Mouse (Mus musculus): ENCODE data around the gene Glt6d1. TPM values are rescaled to one million over a fixed set of nuclear protein-coding genes. Genes with fewer than 3 reads are reported as not detected.

The Glt6d1 gene
- polyA plus RNA-seq, 1 experiment from 2014 or later: not detected

DNA sequence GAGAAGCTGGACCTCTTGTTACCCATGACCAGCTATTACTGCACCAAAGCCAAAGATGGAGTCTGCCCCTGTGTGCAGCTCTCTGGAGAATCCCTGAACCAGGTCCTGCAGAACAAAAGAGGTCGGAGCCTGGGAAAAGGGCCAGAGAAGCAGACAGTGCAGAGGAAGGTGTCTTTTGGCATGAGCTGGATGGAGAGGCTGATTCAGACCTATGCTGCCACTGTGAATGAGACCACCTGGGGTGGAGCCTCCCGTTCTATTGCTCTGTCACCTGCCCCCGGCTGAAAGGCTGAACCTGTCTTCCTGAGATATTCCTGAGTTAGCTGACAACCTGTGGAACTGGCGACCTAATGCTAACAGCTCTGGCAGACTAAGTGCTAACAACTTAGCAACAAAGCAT is 34.7 kb downstream of the Glt6d1 start:
- H3K4me2 ChIP-seq (ENCODE audit: low read length): no peak overlapping the region
- WGBS: 69% methylated on average over 4 of the region's 4 CpGs
- no peaks in the 10 kb centered on the region for H3K4me1 ChIP-seq (ENCODE audit: control insufficient read depth, insufficient read depth, low read depth, low read length)
- H3K27ac ChIP-seq (ENCODE audit: low read depth, low read length): no peak overlapping the region
- no peaks in the 10 kb centered on the region for H3K36me3 ChIP-seq (ENCODE audit: control insufficient read depth, insufficient read depth, low read length)
- no peak for ATAC-seq
- H3K9me3 ChIP-seq (ENCODE audit: control insufficient read depth, low read length): no peaks in the 10 kb centered on the region
- no peak overlapping the region for H3K4me3 ChIP-seq (ENCODE audit: low read length)
- H3K9ac ChIP-seq (ENCODE audit: low read depth, low read length): no peak overlapping the region
- H3K27me3 ChIP-seq (replicated peaks; ENCODE audit: control insufficient read depth, insufficient read depth, low read length): no peaks in the 10 kb centered on the region

DNA sequence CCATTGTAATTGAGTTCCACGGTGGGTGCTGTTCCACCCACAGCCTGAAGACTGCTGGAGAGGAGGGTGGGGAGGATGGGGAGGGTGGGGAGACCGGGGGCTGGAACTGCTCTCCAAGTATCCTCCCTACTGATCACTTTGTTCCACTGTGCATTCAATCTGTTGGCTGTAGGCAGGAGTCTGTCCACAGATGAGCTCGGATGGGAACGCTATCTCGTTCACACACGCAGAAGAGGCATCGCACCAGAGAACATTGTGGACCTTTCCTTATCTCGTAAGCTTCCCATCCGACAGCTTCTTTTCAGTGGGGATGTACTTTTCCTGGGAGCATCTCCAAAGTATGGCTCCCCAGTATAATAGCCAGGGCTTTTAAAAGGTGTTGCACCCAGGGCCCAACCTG is 36.6 kb downstream of the Glt6d1 start:
- Histone ChIP-seq H3K4me3 (ENCODE audit: low read length) (no peak overlapping the region), H3K4me1 (ENCODE audit: control insufficient read depth, insufficient read depth, low read depth, low read length) (no peaks in the 10 kb centered on the region), H3K4me2 (ENCODE audit: low read length) (no peak overlapping the region), H3K9ac (ENCODE audit: low read depth, low read length) (no peak overlapping the region), H3K36me3 (ENCODE audit: control insufficient read depth, insufficient read depth, low read length) (no peaks in the 10 kb centered on the region), H3K9me3 (ENCODE audit: control insufficient read depth, low read length) (no peaks in the 10 kb centered on the region), H3K27me3 (replicated peaks; ENCODE audit: control insufficient read depth, insufficient read depth, low read length) (no peaks in the 10 kb centered on the region), H3K27ac (ENCODE audit: low read depth, low read length) (no peak overlapping the region)
- 95% methylated on average over 9 of the region's 9 CpGs for WGBS
- no peak for ATAC-seq

DNA sequence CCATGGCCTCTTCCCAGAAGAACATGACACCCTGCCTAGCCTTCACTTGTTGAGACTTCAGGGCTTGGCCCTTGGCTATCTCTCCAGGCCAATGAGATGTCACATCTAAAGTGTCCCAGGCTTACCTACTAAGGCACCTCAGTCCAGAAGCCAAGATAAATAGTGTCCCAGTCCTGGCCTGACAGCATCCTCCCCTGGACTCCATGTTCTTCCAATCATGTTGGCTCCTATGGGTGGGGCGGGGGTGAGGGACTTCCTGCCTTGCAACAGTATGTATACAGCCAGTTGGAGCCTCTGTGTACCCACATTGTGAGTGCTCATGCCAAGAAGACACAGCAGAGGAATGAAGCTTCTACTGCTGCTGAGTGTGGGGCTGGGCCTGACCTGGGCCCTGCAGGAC is 38.9 kb downstream of the Glt6d1 start, which contains the start of gene Lcn11:
Gene Lcn11 (plus strand): TSS at position 301 of the 400 bp plus-strand sequence.
- WGBS: 88% methylated on average over 1 of the region's 1 CpGs
- Histone ChIP-seq H3K4me2 (ENCODE audit: low read length) (no peak within 1 kb of the TSS), H3K9ac (ENCODE audit: low read depth, low read length) (no peak within 1 kb of the TSS), H3K36me3 (ENCODE audit: control insufficient read depth, insufficient read depth, low read length) (no peaks in the 10 kb centered on the region), H3K4me3 (ENCODE audit: low read length) (no peak within 1 kb of the TSS), H3K27ac (ENCODE audit: low read depth, low read length) (no peak within 1 kb of the TSS), H3K27me3 (replicated peaks; ENCODE audit: control insufficient read depth, insufficient read depth, low read length) (no peaks in the 10 kb centered on the region), H3K4me1 (ENCODE audit: control insufficient read depth, insufficient read depth, low read depth, low read length) (no peaks in the 10 kb centered on the region), H3K9me3 (ENCODE audit: control insufficient read depth, low read length) (no peaks in the 10 kb centered on the region)
- no peak for ATAC-seq

DNA sequence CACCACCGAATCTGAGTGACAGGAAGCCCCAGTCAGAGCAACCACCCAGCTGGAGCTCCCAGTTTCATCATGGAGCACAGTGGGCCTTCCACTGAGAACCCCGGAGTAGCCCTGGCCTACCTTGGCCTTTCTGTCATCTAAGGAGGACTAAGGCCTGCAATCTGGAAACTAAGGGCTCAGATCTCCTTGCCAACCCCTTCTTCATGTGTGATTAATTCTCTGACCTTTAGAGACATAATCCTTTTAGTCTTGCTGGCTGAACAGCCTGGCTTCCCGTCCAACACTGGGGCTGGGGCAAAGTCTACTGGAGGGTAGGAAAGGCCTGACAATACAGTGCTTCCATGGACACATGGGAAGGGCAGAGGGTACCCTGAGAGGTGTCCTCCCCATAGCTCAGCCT is 39.7 kb downstream of the Glt6d1 start:
- no peaks in the 10 kb centered on the region for H3K9me3 ChIP-seq (ENCODE audit: control insufficient read depth, low read length)
- H3K4me2 ChIP-seq (ENCODE audit: low read length): no peak overlapping the region
- no peak for ATAC-seq
- WGBS: 76% methylated on average over 3 of the region's 3 CpGs
- H3K27me3 ChIP-seq (replicated peaks; ENCODE audit: control insufficient read depth, insufficient read depth, low read length): no peaks in the 10 kb centered on the region
- no peak overlapping the region for H3K27ac ChIP-seq (ENCODE audit: low read depth, low read length)
- H3K9ac ChIP-seq (ENCODE audit: low read depth, low read length): no peak overlapping the region
- H3K4me1 ChIP-seq (ENCODE audit: control insufficient read depth, insufficient read depth, low read depth, low read length): no peaks in the 10 kb centered on the region
- H3K36me3 ChIP-seq (ENCODE audit: control insufficient read depth, insufficient read depth, low read length): no peaks in the 10 kb centered on the region
- no peak overlapping the region for H3K4me3 ChIP-seq (ENCODE audit: low read length)

DNA sequence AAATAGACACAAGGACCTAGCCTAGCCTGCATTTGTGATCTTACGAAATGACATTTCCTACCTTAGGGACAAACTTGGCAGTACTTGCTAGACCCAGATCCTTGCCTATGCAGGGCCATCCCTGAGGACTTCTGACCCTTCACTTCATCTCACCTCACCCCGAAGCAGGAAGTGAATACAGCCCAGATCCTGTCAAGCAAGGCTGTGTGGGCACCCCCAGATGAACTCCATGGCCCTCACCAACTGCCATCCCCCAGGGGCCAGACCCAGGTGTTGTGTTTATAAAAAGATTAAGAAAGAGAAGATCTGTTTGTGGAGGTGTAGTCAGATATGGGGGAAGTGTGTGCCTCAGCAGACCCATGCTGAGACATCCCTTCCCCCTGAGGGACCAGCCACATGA is 41.0 kb downstream of the Glt6d1 start:
- no peaks in the 10 kb centered on the region for H3K9me3 ChIP-seq (ENCODE audit: control insufficient read depth, low read length)
- WGBS: 88% methylated on average over 2 of the region's 2 CpGs
- H3K27ac ChIP-seq (ENCODE audit: low read depth, low read length): no peak overlapping the region
- H3K9ac ChIP-seq (ENCODE audit: low read depth, low read length): no peak overlapping the region
- no peaks in the 10 kb centered on the region for H3K4me1 ChIP-seq (ENCODE audit: control insufficient read depth, insufficient read depth, low read depth, low read length)
- no peaks in the 10 kb centered on the region for H3K27me3 ChIP-seq (replicated peaks; ENCODE audit: control insufficient read depth, insufficient read depth, low read length)
- no peak overlapping the region for H3K4me2 ChIP-seq (ENCODE audit: low read length)
- no peak for ATAC-seq
- no peak overlapping the region for H3K4me3 ChIP-seq (ENCODE audit: low read length)
- H3K36me3 ChIP-seq (ENCODE audit: control insufficient read depth, insufficient read depth, low read length): no peaks in the 10 kb centered on the region

- Histone ChIP-seq H3K4me3 (ENCODE audit: low read length) (no peak overlapping the region), H3K9me3 (ENCODE audit: control insufficient read depth, low read length) (no peaks in the 10 kb centered on the region), H3K4me1 (ENCODE audit: control insufficient read depth, insufficient read depth, low read depth, low read length) (no peaks in the 10 kb centered on the region), H3K9ac (ENCODE audit: low read depth, low read length) (no peak overlapping the region), H3K27me3 (replicated peaks; ENCODE audit: control insufficient read depth, insufficient read depth, low read length) (no peaks in the 10 kb centered on the region), H3K4me2 (ENCODE audit: low read length) (no peak overlapping the region), H3K27ac (ENCODE audit: low read depth, low read length) (no peak overlapping the region), H3K36me3 (ENCODE audit: control insufficient read depth, insufficient read depth, low read length) (no peaks in the 10 kb centered on the region)
- no peak for ATAC-seq
- 96% methylated on average over 2 of the region's 2 CpGs for WGBS
Observed at GRCm38 (mm10) chr2:25773507-25773906, 42.1 kb downstream of the Glt6d1 start.

GRCm38 (mm10) chr2:25767764-25768163 is 47.9 kb downstream of the Glt6d1 start:
- H3K9ac ChIP-seq (ENCODE audit: low read depth, low read length): no peak overlapping the region
- H3K4me3 ChIP-seq (ENCODE audit: low read length): no peak overlapping the region
- no peak overlapping the region for H3K27ac ChIP-seq (ENCODE audit: low read depth, low read length)
- no peaks in the 10 kb centered on the region for H3K27me3 ChIP-seq (replicated peaks; ENCODE audit: control insufficient read depth, insufficient read depth, low read length)
- no peaks in the 10 kb centered on the region for H3K36me3 ChIP-seq (ENCODE audit: control insufficient read depth, insufficient read depth, low read length)
- 84% methylated on average over 4 of the region's 4 CpGs for WGBS
- H3K4me2 ChIP-seq (ENCODE audit: low read length): no peak overlapping the region
- no peaks in the 10 kb centered on the region for H3K9me3 ChIP-seq (ENCODE audit: control insufficient read depth, low read length)
- no peaks in the 10 kb centered on the region for H3K4me1 ChIP-seq (ENCODE audit: control insufficient read depth, insufficient read depth, low read depth, low read length)
- no peak for ATAC-seq

- Histone ChIP-seq H3K27ac (ENCODE audit: low read depth, low read length) (no peak within 1 kb of the TSS), H3K4me3 (ENCODE audit: low read length) (no peak within 1 kb of the TSS), H3K4me1 (ENCODE audit: control insufficient read depth, insufficient read depth, low read depth, low read length) (no peaks in the 10 kb centered on the region), H3K9me3 (ENCODE audit: control insufficient read depth, low read length) (no peaks in the 10 kb centered on the region), H3K27me3 (replicated peaks; ENCODE audit: control insufficient read depth, insufficient read depth, low read length) (no peaks in the 10 kb centered on the region), H3K9ac (ENCODE audit: low read depth, low read length) (no peak within 1 kb of the TSS), H3K36me3 (ENCODE audit: control insufficient read depth, insufficient read depth, low read length) (no peaks in the 10 kb centered on the region), H3K4me2 (ENCODE audit: low read length) (no peak within 1 kb of the TSS)
- 51% methylated on average over 2 of the region's 2 CpGs for WGBS
- ATAC-seq: no peak
Observed at GRCm38 (mm10) chr2:25765269-25765668, 50.4 kb downstream of the Glt6d1 start, which contains the start of gene Lcn3. Lcn3 (plus strand) TSS chr2:25765569.

DNA sequence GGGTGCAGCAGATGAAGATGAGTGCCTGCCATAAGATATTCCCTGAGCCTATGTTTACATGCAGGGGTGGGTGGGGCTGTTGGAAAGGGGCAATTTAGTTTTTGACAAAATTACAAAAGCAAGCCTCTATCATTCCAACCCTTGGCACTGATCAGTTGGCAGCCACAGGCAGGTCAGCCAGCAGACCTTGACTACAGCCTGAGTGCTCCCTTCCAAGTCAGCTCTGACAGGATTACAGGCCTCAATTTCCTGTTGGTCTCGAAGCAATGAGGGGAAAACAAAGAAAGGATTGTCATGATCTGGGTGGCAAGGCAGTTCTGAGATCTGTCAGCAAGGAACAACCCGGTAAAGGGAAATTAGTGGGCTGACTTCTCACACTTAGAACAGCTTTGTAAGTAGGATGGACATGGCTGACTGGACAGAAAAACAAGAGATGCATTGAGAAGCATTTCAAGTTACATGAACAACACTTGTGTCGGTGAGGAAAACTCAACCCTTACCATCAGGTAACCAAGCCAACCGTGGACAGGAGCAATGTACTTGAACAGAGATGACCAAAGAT is 57.5 kb downstream of the Glt6d1 start:
- Histone ChIP-seq H3K36me3 (ENCODE audit: control insufficient read depth, insufficient read depth, low read length) (no peaks in the 10 kb centered on the region), H3K4me1 (ENCODE audit: control insufficient read depth, insufficient read depth, low read depth, low read length) (no peaks in the 10 kb centered on the region), H3K9ac (ENCODE audit: low read depth, low read length) (no peak overlapping the region), H3K27me3 (replicated peaks; ENCODE audit: control insufficient read depth, insufficient read depth, low read length) (no peaks in the 10 kb centered on the region), H3K27ac (ENCODE audit: low read depth, low read length) (no peak overlapping the region), H3K4me2 (ENCODE audit: low read length) (no peak overlapping the region), H3K9me3 (ENCODE audit: control insufficient read depth, low read length) (no peaks in the 10 kb centered on the region), H3K4me3 (ENCODE audit: low read length) (no peak overlapping the region)
- 63% methylated on average over 4 of the region's 4 CpGs for WGBS
- ATAC-seq: no peak

DNA sequence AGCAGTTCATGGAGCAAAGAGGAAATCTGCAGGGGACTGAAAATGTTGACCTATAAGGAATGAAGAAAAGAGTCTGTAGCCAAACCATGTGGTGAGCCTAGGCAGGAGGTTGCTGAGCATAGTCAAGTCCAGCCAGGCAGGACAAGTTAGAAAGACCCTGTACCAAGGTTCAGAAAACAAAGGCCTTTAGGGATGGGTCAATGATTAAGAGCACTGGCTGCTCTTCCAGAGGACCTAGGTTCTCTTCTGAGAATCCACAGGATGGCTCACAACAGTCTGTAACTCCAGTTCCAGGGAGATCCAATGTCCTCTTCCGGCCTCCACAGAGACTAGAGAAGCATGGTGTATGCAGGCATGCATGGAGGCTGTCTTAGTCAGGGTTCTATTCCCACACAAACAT is 61.4 kb downstream of the Glt6d1 start:
- Histone ChIP-seq H3K4me1 (ENCODE audit: control insufficient read depth, insufficient read depth, low read depth, low read length) (no peaks in the 10 kb centered on the region), H3K9me3 (ENCODE audit: control insufficient read depth, low read length) (no peaks in the 10 kb centered on the region), H3K36me3 (ENCODE audit: control insufficient read depth, insufficient read depth, low read length) (no peaks in the 10 kb centered on the region), H3K4me3 (ENCODE audit: low read length) (no peak overlapping the region), H3K9ac (ENCODE audit: low read depth, low read length) (no peak overlapping the region), H3K4me2 (ENCODE audit: low read length) (no peak overlapping the region), H3K27ac (ENCODE audit: low read depth, low read length) (no peak overlapping the region), H3K27me3 (replicated peaks; ENCODE audit: control insufficient read depth, insufficient read depth, low read length) (no peaks in the 10 kb centered on the region)
- WGBS: 88% methylated on average over 1 of the region's 1 CpGs
- no peak for ATAC-seq

Measured in hindbrain, embryonic 16.5 days (tissue).